Comparison of ENCODE assay signal across 28 mouse cellular contexts in the genomic region with DNA sequence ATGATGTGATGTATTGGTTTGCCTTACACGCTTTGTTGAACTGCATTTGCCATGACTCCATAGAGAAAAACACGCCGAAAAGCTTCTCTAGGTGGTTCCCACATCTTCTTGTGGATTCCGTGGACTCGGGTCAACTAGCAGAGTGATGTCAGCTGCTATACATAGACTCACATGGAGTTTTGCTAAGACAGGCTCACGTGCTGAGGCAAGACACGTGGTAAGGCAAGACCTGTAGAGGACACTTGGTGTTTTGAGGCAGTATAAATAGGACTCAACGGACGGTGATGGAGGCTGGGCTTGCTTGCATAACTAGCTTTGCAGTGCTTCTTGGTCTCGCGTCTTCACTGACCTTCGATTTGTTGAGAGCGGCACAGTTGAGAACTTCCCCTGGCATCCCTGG. TPM values are rescaled to one million over a fixed set of nuclear protein-coding genes. Genes with fewer than 3 reads are reported as not detected.
"Had no signal": no experiment of that assay in that cellular context is flagged by ENCODE, and none has a peak within 500 bp of the region (broad histone marks: within the 10 kb centered on the region; RNA-seq: fewer than 3 reads in every experiment).

No protein-coding gene starts in this region.

- H3K27ac ChIP-seq: kidney, postnatal 0 days; layer of hippocampus, adult 2 months; limb, embryonic 10.5 days; limb, embryonic 13.5 days; liver, embryonic 12.5 days; liver, embryonic 15.5 days; lung, embryonic 15.5 days; midbrain, embryonic 10.5 days; midbrain, embryonic 13.5 days; neural tube, embryonic 13.5 days had no signal

- H3K4me2 ChIP-seq: limb, embryonic 13.5 days; liver, embryonic 12.5 days; liver, embryonic 15.5 days; lung, embryonic 15.5 days; midbrain, embryonic 13.5 days; neural tube, embryonic 13.5 days had no signal

- H3K36me3 ChIP-seq: limb, embryonic 10.5 days; limb, embryonic 13.5 days; liver, embryonic 12.5 days; liver, embryonic 15.5 days; lung, embryonic 15.5 days; midbrain, embryonic 10.5 days; midbrain, embryonic 13.5 days; neural tube, embryonic 13.5 days had no signal

- H3K4me3 ChIP-seq: layer of hippocampus, adult 2 months; limb, embryonic 10.5 days; limb, embryonic 13.5 days; liver, embryonic 12.5 days; liver, embryonic 15.5 days; lung, embryonic 15.5 days; megakaryocyte, embryonic 14.5 days; midbrain, embryonic 10.5 days; midbrain, embryonic 13.5 days; myocyte; neural tube, embryonic 13.5 days had no signal

- ATAC-seq: liver, embryonic 12.5 days; midbrain, embryonic 13.5 days; midbrain, embryonic 16.5 days had no signal

- H3K9ac ChIP-seq: limb, embryonic 13.5 days; liver, embryonic 12.5 days; liver, embryonic 15.5 days; lung, embryonic 15.5 days; midbrain, embryonic 13.5 days; neural tube, embryonic 13.5 days had no signal

- DNase-seq: kidney, postnatal 25 days; layer of hippocampus, adult 9-11 months; liver; lung, adult 18-20 months; lung, postnatal 10 days; lung, postnatal 36 days; retina, postnatal 1 day; right cerebral cortex, postnatal 25 days; thymus, adult 18-20 months; thymus, postnatal 36 days had no signal

- H3K4me1 ChIP-seq: limb, embryonic 10.5 days; limb, embryonic 13.5 days; liver, embryonic 15.5 days; lung, embryonic 15.5 days; neural tube, embryonic 13.5 days had no signal

- H3K9me3 ChIP-seq: limb, embryonic 10.5 days; limb, embryonic 13.5 days; liver, embryonic 12.5 days; liver, embryonic 15.5 days; lung, embryonic 15.5 days; megakaryocyte, embryonic 14.5 days; midbrain, embryonic 10.5 days; midbrain, embryonic 13.5 days; neural tube, embryonic 13.5 days had no signal

- H3K27me3 ChIP-seq: limb, embryonic 13.5 days; lung, embryonic 15.5 days; midbrain, embryonic 13.5 days; neural tube, embryonic 13.5 days had no signal

RNA-seq across cellular contexts. Expression of a gene that starts 23.2 kb away (rescaled TPM):
- total RNA-seq: monocyte, adult 5-6 weeks; neutrophil, adult 5-6 weeks had no signal
- polyA plus RNA-seq: large intestine, adult 2 months; spleen, adult 2 months had no signal

RNA-seq across cellular contexts. Expression of a gene that starts 24.8 kb away (rescaled TPM):
- total RNA-seq: monocyte, adult 5-6 weeks; neutrophil, adult 5-6 weeks had no signal
- polyA plus RNA-seq: myocyte; urinary bladder, adult 2 months had no signal

RNA-seq across cellular contexts. Expression of a gene that starts 51.1 kb away (rescaled TPM):
- total RNA-seq: monocyte, adult 5-6 weeks had no signal
